ENCODE assay signal across 14 mouse cellular contexts in genomic region chr6:113654753-113655397, GRCm38 (mm10). TPM values are rescaled to one million over a fixed set of nuclear protein-coding genes. Genes with fewer than 3 reads are reported as not detected.
DNase-seq lines count a peak whose midpoint lies in the region; ATAC-seq and TF ChIP-seq lines count a peak whose summit lies in the region.
"Had no signal": no experiment of that assay in that cellular context is flagged by ENCODE, and none has a peak within 500 bp of the region (broad histone marks: within the 10 kb centered on the region; RNA-seq: fewer than 3 reads in every experiment).

No protein-coding gene starts in this region.

- WGBS in bone marrow, adult 2 months, result 29% methylated on average over 16 of the region's 16 CpGs

- no peak for TF ChIP-seq CTCF in bone marrow, adult 2 months (IDR thresholded peaks at IDR 0.05; ENCODE audit: control insufficient read depth, insufficient read depth, low read length)

- peaks cover 15% of the 10 kb centered on the region for H3K4me1 ChIP-seq in bone marrow, adult 2 months (ENCODE audit: control insufficient read depth, insufficient read depth, low read length)
- H3K4me1 ChIP-seq: midbrain, embryonic 13.5 days had no signal

- DNase-seq in kidney, postnatal 10 days, result peak; percentile 66
- DNase-seq in kidney, adult 11 months, result no peak
- peak; percentile 34 for DNase-seq in CD4-positive helper T cell, adult 2 months (ENCODE audit: low read depth, low spot score)
- no peak for DNase-seq in adipocyte (ENCODE audit: low spot score)
- no peak for DNase-seq in right cerebral cortex, postnatal 25 days
- no peak for DNase-seq in gastrocnemius, postnatal 25 days
- DNase-seq: cerebellum, postnatal 10 days; heart, postnatal 4 days had no signal

- no peak overlapping the region for H3K4me3 ChIP-seq in bone marrow, adult 2 months (replicated peaks; ENCODE audit: control insufficient read depth, low read depth, low read length)
- H3K4me3 ChIP-seq: erythroblast, embryonic 14.5 days; midbrain, embryonic 13.5 days had no signal

- ATAC-seq in megakaryocyte, adult 5-6 weeks (ENCODE audit: poor library complexity, severe bottlenecking), result peak; percentile 62
- ATAC-seq: midbrain, embryonic 13.5 days had no signal

- H3K27ac ChIP-seq in bone marrow, adult 2 months (ENCODE audit: control insufficient read depth, insufficient read depth, low read depth, low read length, poor library complexity), result peak overlapping the region; percentile 59
- H3K27ac ChIP-seq: midbrain, embryonic 13.5 days had no signal

- no peak for TF ChIP-seq POLR2A in bone marrow, adult 2 months (IDR thresholded peaks at IDR 0.05; ENCODE audit: borderline replicate concordance, control insufficient read depth, low read depth, low read length)

RNA-seq across cellular contexts. Expression of gene Irak2, which starts 16.6 kb away (rescaled TPM):
- polyA plus RNA-seq in bone marrow, adult 2 months (2011; ENCODE audit: insufficient read depth, insufficient read length, low replicate concordance, missing spikeins), result 10.0 and 11.9 TPM in 2 replicates
- 22.5 and 25.3 TPM in 2 replicates for total RNA-seq in megakaryocyte, adult 5-6 weeks (2015)
- 63.1 and 83.2 TPM in 2 replicates for total RNA-seq in megakaryocyte, adult 5-6 weeks (2017)
- 1 to 10 TPM; 3.0 to 4.7 TPM for total RNA-seq in gastrocnemius, postnatal 25 days (2021)

RNA-seq across cellular contexts. Expression of gene Vhl, which starts 31.1 kb away (rescaled TPM):
- polyA plus RNA-seq in bone marrow, adult 2 months (2011; ENCODE audit: insufficient read depth, insufficient read length, low replicate concordance, missing spikeins), result 38.5 and 66.7 TPM in 2 replicates
- 38.3 and 39.8 TPM in 2 replicates for total RNA-seq in megakaryocyte, adult 5-6 weeks (2015)
- total RNA-seq in megakaryocyte, adult 5-6 weeks (2017), result 24.1 and 28.0 TPM in 2 replicates
- total RNA-seq in gastrocnemius, postnatal 25 days (2021), result 1 to 10 TPM; 4.4 to 6.2 TPM

RNA-seq across cellular contexts. Expression of gene Tatdn2, which starts 42.0 kb away (rescaled TPM):
- 61.3 and 112 TPM in 2 replicates for polyA plus RNA-seq in bone marrow, adult 2 months (2011; ENCODE audit: insufficient read depth, insufficient read length, low replicate concordance, missing spikeins)
- 22.5 and 23.2 TPM in 2 replicates for total RNA-seq in megakaryocyte, adult 5-6 weeks (2015)
- 107 and 126 TPM in 2 replicates for total RNA-seq in megakaryocyte, adult 5-6 weeks (2017)
- total RNA-seq in gastrocnemius, postnatal 25 days (2021), result 10 to 100 TPM; 28.8 to 31.6 TPM

RNA-seq across cellular contexts. Expression of gene Brk1, which starts 50.3 kb away (rescaled TPM):
- polyA plus RNA-seq in bone marrow, adult 2 months (2011; ENCODE audit: insufficient read depth, insufficient read length, low replicate concordance, missing spikeins), result 65.5 and 112 TPM in 2 replicates
- 364 and 398 TPM in 2 replicates for total RNA-seq in megakaryocyte, adult 5-6 weeks (2015)
- 185 and 211 TPM in 2 replicates for total RNA-seq in megakaryocyte, adult 5-6 weeks (2017)
- total RNA-seq in gastrocnemius, postnatal 25 days (2021), result 10 to 100 TPM; 37.1 to 40.7 TPM

RNA-seq across cellular contexts. Expression of gene Fancd2os, which starts 54.4 kb away (rescaled TPM):
- not detected in 2 replicates for polyA plus RNA-seq in bone marrow, adult 2 months (2011; ENCODE audit: insufficient read depth, insufficient read length, low replicate concordance, missing spikeins)
- total RNA-seq in megakaryocyte, adult 5-6 weeks (2015), result 0.18 TPM in 1 of 2 replicates, not detected in the other
- not detected in 2 replicates for total RNA-seq in megakaryocyte, adult 5-6 weeks (2017)
- not detected for total RNA-seq in gastrocnemius, postnatal 25 days (2021)
- total RNA-seq: CH12.LX; gastrocnemius, adult 8-10 months; heart, postnatal 4 days had no signal
- polyA plus RNA-seq: erythroblast, embryonic 14.5 days; midbrain, embryonic 13.5 days had no signal

Comparison
In these comparisons a context has a peak if more than half of its experiments do, and no peak if none do; other contexts are left out.
1. DNase-seq: peak in kidney, postnatal 10 days (single experiment) and CD4-positive helper T cell, adult 2 months (single experiment); none in kidney, adult 11 months (single experiment), adipocyte (single experiment), right cerebral cortex, postnatal 25 days (single experiment) and gastrocnemius, postnatal 25 days (single experiment).
2. RNA of gene Irak2, which starts 16.6 kb away (total RNA-seq): 22.5 to 83.2 TPM in megakaryocyte, adult 5-6 weeks; 3.0 to 4.7 TPM in gastrocnemius, postnatal 25 days; every median in the first group is over 4 times any median in the second.